Mouse (Mus musculus): ENCODE measurements at regions not wholly inside any gene's neighbourhood (a gene's known extent, or its start where the extent isn't known, plus 50 kb on each side); places are given as distances from the start of the nearest gene placed in this dataset.

DNA sequence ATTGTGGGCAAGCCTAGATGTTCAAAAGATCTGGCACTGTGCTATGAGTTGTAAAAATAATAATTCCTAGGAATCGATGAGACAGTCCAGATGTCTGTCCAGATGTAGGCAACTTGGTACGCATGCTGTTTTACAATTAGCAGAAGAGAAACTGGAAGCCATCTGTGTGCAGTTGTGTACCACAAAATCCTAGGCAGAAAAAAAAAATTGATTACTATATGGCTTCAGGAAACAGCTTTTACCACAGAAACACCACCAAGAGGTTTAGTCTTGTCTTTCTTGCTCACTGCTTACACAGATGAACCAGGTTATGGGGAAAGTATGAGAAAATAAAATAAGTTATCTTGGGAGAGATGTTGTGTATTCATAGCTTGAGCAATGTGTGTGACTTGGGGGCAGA lies 109.5 kb upstream of the Peli1 start:
- no peak for ATAC-seq (ENCODE audit: insufficient number of reproducible peaks, low FRiP score, low TSS enrichment)

DNA sequence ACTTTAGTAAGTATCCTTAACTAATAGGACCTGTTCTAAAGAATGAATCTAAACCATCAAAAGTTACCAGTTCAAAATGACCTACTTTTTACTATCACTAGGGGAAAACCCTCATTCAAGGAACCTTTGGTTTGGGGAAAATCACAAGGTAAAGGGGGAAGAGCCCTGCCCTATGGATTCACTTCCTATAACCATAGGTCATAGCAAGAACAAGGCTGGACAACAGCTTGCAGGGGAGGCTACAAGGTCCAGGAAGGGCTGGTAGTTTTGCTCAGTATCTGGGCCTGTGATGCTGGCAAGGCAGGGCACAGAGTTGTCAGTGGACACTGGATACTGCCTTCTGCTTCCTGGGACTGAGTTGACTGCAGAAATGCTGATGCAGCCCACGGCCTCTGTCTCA lies 109.1 kb upstream of the Peli1 start:
- ATAC-seq (ENCODE audit: insufficient number of reproducible peaks, low FRiP score, low TSS enrichment), result no peak

DNA sequence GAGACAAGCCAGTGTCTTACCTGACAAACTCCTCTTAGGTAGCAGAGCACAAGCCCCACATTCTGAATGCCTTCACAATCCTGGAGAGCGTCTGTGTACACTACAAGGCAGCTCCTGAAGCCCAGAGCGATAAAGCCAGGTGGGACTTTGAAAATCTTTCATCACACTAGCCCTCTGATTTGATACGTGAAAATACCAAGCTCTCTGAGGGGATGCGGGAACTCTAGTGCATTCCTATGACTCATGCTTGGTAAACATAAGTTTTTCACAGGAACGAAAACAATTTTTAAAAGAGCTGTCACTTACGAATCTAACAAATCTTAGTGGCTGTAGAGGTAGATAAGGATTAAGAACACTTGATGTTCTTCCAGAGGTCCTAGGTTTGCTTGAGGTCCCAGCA lies 108.6 kb upstream of the Peli1 start:
- no peak for ATAC-seq (ENCODE audit: insufficient number of reproducible peaks, low FRiP score, low TSS enrichment)

DNA sequence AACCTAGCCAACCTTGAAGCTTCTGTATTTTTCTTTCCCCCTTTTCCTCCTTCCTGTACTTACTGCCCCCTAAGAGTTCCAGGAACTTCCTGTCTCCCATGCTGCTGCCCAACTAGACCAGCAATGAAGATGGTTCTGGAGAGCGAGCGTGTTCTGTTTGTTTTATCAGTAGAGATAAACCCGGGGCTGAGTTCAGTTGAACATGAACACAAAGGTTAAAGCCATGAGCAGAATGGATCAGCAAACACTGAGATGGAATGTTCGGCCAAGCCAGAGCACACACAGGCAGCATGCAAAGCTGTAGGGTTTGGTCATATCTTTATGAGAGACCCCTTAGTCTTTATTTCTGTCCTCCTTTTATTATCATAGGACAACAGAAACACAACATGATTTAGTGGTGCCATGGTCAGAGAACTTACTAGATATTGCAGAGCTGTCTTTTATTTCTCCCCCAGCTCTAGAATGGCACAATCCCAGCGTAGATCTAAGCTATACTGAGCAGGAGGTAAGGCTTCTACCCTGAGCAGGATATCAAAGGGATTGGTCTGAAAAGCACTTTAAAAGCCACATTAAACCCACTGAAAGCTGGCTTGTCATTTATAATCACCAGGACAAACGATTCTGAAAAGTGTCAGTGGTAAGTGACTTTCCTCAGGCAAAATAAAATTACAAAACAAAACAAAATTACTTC lies 105.9 kb upstream of the Peli1 start:
- ATAC-seq (ENCODE audit: insufficient number of reproducible peaks, low FRiP score, low TSS enrichment), result no peak

DNA sequence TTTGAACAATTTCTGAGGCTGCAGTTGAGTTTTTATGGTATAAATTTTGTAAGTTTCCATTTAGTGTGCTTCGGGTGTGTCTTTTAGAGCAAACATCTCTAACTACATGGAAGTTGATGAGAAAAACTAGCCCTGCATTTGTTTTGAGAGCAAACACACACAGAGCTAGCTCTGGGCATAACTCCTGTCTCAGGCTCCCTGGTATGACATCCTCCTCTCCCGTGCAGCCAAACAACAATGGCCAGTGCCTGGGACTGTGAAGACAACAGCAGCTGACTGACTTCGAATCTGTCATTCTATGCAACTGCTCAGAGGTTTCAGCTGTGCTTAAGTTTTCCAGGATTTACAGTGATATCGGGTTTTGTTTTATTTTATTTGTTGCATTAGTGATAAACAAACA lies 105.3 kb upstream of the Peli1 start:
- ATAC-seq (ENCODE audit: insufficient number of reproducible peaks, low FRiP score, low TSS enrichment), result no peak

DNA sequence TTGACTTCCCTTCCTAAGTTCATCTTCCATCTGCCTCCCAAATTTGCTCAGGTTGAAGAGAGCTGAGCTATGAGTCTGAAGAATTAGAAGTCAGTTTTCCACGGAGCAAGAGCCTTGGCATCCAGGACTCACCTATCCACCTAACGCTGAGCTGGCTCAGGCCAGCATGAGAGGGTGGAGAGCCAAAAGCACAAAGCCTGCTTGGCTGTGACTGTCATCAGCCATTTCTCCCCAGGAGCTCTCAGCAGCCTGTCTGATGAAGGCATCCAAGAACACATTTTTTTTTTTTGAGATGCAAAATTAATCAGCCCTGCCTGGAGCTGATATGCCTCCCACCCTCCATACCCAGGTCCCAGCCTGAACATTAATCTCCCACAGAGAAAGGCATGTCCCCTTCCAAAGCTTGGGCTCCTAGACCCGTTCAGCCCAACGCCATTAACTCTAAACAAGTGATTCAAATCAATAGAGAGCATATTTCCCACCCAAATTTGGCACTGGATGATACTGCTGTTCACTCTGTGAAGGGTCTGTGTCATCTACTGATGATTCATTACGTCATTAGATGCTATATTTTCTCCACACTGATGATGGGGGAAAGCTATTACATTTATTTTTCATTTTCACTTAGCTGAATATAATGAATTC lies 103.8 kb upstream of the Peli1 start:
- ATAC-seq (ENCODE audit: insufficient number of reproducible peaks, low FRiP score, low TSS enrichment), result peak; percentile 77

DNA sequence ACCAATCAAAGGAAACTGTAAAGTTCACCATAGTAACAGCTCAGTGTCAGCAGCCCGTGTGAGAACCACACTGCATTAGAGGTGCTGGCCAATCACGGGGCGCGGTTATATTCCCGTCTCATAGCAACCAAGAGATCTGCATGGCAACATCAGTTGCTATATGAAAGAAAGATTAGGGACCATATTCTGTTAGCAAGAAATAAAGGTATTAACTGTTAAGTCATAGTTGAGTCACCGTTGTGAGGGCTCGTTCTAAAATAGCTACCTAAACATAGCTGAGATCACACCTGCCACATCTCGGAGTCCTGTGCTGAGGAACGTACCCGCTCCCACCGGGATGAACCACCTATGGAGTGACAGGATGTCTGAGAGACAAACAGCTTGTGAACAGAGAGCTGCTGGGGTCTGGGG lies 103.2 kb upstream of the Peli1 start:
- ATAC-seq (ENCODE audit: insufficient number of reproducible peaks, low FRiP score, low TSS enrichment), result peak; percentile 64; the same call in 1 of the 2 replicates

DNA sequence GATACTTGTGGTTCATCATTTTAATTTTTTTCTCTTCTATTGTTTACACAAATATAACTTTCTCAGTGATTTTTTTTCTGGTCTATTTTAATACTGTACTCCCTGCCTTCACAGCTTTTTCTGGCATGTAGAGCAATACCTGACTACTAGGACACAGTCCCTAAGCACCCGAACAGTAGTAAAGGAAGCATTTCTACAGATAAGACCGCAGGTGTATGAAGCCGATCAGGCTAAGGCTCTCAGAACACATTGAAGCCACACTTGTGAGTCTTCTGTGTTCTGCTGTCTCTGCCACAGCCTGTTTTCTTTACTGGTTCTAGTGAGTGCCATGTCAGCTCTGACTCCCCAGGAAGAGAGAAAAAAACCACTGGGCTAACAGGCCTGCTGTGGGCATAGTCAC lies 102.2 kb upstream of the Peli1 start:
- ATAC-seq (ENCODE audit: insufficient number of reproducible peaks, low FRiP score, low TSS enrichment), result no peak

DNA sequence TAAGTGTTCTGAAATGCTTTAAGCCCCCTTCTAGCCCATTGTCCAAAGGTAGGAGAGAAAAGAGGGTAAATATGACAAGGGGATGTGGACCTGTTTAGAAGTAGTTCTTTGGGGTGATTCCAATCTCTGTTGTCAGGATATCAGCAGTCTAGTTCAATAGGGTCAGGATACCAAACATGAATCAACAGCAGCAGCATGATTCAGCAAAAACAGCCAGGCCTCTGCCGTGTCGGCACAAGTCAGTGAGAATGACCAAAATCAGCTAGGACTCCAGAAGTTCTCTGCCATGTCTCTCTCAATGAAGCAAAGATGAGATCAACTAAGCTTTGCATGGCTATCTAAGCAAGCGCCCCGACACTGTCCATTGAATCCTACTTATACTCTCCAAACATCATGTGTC lies 97.5 kb upstream of the Peli1 start:
- no peak for ATAC-seq (ENCODE audit: insufficient number of reproducible peaks, low FRiP score, low TSS enrichment)

DNA sequence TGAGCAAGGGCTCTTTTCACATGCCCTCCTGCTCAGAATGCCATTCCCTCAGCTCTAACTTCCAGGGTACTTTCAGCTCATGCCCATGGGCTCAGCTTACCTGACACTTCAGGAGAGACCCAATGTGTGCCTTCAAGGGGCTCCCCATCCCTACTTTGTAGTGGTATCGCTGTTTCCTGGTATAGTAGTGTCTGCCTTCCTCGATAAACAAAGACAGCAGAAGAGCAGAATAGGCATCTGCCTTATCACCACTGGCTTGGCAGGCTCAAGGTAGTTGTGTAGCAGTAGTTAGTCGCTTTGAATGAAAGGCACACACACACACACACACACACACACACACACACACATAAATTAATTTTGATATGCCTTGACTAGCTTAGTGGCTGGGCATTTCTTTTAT lies 89.7 kb upstream of the Peli1 start:
- ATAC-seq (ENCODE audit: insufficient number of reproducible peaks, low FRiP score, low TSS enrichment), result no peak

DNA sequence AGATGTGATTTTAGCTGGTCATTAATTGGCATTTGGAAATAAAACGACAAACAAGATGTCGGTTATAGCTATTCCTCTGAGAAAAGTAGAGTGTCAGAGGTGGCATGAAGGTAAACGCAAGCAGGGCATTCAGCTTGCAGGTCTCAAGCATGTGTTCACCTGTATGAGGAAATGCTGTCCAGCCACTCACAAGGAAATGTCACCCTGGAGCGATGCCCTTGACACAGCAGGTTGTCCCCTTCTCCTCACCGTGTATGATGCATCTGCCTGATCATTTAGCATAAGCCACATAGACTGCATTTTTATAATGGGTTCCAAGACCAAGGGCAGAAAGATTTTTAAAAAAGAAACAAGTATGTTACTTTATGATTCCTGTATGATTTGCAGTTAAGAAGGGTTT lies 83.9 kb upstream of the Peli1 start:
- ATAC-seq (ENCODE audit: insufficient number of reproducible peaks, low FRiP score, low TSS enrichment), result no peak

DNA sequence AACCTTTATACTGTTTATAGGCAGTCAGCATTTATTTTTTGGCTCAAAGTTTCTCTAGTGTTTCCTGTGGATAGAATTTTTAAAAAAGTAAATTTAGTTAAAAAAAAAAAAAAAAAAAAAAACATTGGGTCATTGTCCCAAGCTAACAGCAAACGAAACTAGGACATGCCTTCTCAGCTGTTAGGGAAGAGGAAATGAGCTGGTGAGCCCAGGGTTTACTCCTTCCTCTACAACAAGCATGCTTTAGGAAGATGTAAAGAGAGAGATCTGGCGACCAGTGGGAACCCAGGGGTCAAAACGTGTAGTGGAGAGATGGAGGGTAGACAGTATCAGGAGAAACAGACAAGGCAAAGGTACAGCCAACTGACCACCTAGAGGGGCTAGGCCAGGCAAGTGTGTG lies 81.6 kb upstream of the Peli1 start:
- ATAC-seq (ENCODE audit: insufficient number of reproducible peaks, low FRiP score, low TSS enrichment), result no peak

DNA sequence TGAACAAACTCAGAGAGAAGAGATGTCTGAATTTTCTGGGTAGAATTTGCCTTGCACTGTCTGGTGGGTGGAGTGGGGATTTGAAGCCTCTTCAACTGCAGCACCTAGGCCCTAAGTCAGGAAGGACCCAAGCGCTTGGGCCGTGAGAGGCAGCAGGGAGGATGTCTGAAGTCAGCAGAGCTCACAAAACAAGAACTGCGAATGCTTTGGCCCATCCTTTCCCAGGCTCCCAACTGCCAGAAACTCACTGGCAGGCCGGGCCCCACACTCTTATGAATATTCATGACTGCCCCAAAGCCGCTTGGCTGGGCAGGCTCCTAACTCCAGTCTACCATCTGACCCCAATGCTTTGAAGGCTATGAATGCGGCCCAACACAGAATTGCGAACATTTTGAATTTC lies 80.2 kb upstream of the Peli1 start:
- ATAC-seq (ENCODE audit: insufficient number of reproducible peaks, low FRiP score, low TSS enrichment), result no peak

DNA sequence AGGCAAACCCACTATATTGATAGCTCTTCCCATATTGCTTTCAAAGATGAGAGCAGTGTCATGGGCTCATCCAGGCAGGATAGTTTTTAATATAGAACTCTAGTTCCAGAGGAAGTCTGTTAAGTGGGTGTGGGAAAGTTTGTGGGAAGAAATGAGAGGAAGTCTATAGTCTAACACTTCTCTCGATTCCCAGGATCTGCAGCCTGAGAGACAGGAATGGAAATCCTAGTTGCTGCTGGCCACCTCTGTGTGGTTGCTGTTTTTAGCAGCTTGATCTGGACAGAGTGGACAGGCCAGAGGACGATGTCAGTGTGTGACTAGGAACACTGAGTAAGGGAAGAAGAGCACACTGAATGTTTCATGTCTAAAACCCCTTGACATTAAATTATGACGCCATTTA lies 76.8 kb upstream of the Peli1 start:
- no peak for ATAC-seq (ENCODE audit: insufficient number of reproducible peaks, low FRiP score, low TSS enrichment)

DNA sequence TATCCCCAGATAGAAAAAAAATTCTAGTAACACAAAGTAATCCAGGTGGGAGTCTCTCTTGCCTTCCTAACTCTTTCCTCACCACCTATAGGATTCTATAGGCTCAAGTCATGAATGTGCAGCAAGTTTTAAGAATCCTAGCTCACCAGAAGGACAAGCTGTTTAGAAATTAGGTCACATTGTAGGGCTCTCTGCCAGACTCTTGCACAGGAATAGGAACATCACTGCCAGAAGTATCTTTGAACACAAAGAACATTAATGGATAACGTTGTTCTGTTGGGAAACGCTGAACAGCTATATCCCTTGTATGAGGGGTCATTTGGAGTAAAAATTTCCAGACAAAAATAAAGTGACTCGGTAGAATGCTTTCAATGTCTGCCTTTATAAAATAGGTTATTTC lies 75.6 kb upstream of the Peli1 start:
- ATAC-seq (ENCODE audit: insufficient number of reproducible peaks, low FRiP score, low TSS enrichment), result peak; percentile 60; the same call in 1 of the 2 replicates

DNA sequence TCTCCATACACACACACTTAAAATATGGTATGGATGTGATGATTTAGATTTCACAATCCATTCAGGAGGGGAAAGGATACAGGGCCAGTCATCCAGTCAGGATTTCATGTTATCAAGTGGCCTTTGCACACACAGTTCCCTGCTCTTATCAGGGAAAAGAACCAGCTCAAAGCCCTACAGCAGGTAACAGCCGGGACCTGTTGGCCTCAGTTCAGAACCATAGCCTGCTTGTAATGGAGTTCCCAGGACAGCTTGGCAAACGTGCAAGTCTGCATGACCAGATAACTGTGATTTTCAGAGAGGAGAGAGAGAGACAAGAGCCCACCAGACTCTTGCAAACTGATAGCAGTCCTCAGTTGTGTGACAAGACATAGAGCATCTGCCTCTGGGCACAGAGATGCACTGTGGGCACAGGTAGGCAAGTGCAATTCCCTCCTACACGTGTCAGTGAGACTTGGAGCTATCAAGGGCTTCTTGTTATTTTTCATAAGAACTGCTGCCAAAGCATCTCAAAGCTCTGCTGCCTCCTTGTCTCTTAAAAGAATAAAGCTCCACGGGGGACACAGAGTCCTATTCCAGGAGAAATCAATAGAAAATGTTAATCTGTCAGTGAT lies 74.9 kb upstream of the Peli1 start:
- ATAC-seq (ENCODE audit: insufficient number of reproducible peaks, low FRiP score, low TSS enrichment), result peak; percentile 78

DNA sequence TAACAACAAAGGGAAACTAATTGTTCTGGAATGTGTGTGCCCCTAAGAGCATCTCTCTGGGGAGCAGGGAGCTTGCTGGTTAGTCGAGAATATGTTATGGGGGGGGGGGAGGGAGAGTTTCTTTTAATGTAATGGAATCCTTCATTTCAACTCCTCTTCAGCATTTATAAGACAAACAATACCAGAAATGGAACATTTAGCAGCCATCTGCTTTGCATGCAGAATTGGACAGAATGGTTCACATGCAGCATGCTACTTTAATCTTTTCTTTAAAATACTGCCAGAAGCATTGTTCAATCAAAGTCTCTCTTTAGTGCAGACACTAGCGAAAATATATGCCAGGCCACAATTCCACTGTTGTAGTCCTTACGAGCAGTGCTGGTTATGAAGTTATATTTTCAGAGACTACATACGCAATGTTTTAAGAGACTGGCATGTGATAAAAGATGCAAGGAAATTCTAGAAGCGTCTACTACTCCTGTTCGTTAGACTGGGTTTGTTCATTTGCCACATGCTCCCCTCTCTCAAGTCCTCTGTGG lies 74.2 kb upstream of the Peli1 start:
- no peak for ATAC-seq (ENCODE audit: insufficient number of reproducible peaks, low FRiP score, low TSS enrichment)

DNA sequence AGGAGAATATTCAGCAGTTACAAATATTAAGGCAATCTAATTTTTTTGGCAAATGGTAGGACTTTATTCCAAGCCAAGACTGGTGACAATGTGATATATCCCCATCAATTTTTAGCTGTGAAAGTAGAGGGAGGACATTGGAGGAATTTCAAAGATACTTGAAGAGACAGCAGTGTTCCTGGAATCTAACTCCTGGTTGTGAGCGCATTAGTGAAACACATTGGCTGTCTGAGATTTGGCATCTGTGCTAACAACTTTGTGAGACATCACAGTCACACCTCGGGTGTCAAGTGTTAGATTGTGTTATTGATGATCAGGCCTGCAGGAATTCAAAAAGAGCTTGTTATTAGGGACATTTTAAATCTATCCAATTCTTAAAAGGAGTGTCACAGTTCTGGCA lies 71.3 kb upstream of the Peli1 start:
- ATAC-seq (ENCODE audit: insufficient number of reproducible peaks, low FRiP score, low TSS enrichment), result no peak

DNA sequence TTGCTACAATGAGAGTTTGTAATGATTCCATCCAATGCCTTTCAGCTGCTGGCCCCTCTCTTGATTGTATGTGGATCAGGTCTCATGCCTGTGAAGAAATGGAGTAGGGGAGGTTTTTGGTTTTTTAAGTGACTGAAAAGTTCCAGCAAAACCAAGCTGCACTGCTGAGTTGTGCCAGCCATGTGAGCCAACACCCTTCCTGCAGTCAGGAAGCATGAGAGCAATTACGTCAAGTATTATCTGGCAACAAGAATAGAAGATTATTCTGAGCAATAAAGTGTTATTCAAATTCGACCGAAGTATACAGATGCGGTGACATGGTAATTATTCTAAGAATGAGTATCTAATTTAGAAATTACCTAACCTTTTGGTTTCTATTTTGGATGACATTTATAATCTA lies 67.0 kb upstream of the Peli1 start:
- ATAC-seq (ENCODE audit: insufficient number of reproducible peaks, low FRiP score, low TSS enrichment), result no peak

DNA sequence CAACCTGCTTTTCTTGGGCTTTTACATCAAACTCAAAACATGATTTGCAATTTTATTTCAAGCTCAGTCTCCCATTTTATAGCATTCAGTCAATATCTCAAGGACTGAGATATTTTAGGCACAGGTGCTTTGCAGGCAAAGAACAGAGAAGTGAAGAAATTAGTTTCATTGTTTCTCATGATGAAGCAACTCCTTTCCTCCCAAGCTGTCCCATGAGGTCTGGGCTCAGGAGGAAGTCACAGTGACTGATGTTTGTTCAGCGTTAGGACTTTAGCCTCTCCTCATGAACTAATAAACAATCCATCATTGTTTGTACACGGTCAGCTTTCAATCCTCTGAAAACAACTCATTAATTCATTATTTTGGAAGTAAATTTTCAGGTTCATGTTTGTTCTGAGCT lies 66.6 kb upstream of the Peli1 start:
- ATAC-seq (ENCODE audit: insufficient number of reproducible peaks, low FRiP score, low TSS enrichment), result no peak

DNA sequence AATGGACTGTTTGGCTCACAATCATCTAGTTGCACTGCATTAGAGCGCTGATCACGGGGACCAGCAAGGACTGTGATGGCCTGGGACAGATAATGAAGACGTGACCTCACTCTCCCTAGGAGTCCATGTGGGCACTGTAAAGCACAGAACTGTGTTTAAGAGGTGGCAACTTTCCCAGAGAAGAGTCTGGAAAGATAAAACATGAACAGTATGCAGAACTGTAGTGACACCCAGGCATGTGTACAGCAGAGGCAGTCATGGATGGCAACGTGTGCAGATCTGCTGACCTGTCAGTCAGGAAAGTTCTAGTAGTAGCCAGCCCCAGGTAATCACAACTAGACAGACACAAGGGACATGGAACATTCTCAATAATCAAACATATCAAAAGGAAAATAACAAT lies 63.8 kb upstream of the Peli1 start:
- no peak for ATAC-seq (ENCODE audit: insufficient number of reproducible peaks, low FRiP score, low TSS enrichment)

DNA sequence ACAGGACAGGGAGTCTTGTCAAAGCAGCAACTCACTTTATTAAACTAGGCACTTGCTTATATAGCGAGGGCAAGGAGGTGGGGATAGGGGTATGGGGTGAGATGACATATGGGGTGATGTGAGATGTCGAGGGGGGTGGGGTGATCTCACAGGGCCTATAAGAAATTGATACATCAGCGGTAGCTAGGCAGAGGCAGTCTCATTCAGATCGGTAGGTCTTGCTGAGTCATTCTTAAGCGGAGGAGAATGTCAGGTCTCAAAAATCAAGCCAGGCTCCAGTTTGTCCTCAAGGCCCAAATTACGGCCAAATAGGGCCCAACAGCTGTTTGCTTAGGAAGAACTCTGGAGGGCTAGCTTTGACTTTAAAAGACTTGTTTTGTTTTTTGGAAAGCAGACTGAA lies 60.7 kb upstream of the Peli1 start:
- ATAC-seq (ENCODE audit: insufficient number of reproducible peaks, low FRiP score, low TSS enrichment), result no peak
